Mouse (Mus musculus) A20 (cell line): ENCODE measurements around the gene Gucy2d.

Source experiments
- DNase-seq: peaks from one replicate; pipeline ENCODE4 v3.0.0-alpha.2; 2011; ENCODE audit warnings: low read depth, low spot score

Gene Gucy2d

DNA sequence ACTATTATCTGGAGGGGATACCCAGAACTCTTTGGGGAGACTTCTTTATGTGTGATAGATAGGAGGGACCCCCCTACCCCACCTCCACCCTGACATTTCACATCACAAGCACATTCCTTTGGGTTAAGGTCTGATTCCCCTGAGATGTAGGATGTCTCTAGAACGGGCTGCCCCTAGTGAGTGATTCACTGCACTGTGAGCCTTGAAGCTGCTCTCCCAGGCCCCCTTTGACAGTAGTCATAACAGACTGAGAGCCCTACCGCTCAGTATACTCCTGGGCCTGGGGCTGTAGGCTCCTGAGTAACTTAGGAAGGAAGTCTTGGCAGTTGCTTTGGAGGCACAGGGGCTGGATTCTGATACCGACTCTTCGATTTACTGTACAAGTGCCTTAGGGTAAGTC, 50.1 kb downstream of the Gucy2d start:
- DNase-seq, result peak; percentile 24

DNA sequence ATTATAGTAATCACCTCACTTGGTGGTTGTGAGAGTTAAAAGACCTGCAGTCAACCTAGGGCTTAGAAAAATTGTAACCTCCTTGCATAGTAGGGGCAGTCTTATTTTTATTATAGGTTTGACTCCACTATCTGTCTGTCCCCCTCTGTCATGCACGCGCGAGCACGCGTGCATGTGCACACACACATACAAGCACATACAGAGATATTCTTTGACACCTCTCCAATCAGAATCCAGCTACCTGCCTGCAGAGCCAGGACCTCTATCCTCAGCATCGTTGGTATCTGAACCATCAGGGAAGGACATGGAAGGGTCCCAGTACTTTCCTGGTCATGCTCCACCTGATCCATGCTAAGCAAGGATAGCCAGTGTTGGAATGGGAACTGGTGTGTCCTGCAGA, 50.7 kb downstream of the Gucy2d start:
- no peak for DNase-seq

DNA sequence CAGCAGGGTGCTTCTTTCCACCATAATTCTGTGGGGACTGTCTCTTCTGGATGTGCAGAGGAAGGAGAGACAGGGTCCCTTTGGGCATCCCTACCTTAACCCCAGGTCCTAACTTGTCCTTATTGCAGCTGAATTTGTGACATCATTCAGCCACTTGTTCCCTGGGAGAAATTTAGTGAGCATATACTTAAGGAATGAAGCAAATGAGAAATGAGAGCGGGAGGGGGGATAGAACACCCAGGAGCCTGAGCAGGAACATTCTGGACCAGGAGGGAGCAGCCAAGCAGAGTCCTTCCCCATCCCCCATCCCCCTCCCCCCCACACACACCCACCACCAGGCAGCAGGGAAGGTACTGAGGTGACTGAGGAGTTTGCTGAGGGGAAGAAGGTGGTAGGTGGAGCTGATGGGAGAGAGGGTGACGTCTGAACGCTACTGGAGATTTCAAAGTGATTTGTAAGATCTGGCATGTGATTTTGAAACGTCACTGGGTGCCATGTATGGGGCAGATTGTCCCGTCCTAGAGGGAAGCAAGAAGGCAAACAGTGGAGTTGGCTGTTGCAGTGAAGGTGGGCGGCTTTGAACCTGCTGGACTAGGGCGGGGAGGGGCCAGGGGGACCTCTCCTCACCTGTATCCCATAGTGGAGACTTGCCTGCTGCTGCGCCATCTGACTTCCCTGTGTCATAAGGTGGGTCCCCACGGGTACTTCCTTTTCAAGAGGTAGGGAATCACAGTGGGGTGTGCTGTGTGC, 51.4 kb downstream of the Gucy2d start:
- DNase-seq, result no peak

DNA sequence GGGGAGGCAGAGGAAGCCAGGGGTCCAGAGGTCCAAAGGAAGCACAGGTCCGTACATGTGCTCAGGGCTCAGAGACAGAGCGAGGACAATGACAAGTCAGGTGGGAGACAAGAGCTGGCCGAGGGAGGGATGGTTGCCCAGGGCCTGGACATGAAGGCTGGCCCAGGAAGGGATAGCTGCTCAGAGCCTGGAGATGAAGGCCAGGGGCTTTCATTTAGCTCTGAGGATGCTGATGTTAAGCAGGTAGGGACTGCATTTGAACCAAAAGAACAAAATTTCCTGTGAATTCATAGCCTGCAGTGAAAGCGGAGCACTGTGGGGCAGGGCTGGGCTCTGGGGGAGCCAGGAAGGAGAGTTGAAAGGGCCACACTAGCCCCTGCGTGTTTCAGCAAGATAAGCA, 52.1 kb downstream of the Gucy2d start:
- no peak for DNase-seq

DNA sequence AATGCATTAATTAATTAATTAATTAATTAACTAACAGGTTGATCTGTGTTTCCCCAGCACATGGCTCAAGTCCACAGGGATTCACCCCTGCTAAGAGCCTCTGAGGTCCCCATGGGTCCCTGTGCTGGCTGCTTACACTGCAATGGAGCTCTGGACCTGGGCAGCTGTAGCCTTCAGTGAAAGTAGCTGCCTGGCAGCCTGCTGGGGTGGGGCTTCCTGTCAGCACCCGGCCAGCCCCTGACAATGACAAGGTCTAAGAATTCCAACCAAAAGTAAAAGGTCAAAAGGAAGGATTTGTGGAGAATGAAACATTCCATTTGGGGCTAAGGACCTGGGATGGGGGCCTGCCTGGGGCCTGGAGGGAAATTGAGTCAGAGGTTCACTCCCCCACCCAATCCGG, 53.1 kb downstream of the Gucy2d start:
- DNase-seq, result no peak

DNA sequence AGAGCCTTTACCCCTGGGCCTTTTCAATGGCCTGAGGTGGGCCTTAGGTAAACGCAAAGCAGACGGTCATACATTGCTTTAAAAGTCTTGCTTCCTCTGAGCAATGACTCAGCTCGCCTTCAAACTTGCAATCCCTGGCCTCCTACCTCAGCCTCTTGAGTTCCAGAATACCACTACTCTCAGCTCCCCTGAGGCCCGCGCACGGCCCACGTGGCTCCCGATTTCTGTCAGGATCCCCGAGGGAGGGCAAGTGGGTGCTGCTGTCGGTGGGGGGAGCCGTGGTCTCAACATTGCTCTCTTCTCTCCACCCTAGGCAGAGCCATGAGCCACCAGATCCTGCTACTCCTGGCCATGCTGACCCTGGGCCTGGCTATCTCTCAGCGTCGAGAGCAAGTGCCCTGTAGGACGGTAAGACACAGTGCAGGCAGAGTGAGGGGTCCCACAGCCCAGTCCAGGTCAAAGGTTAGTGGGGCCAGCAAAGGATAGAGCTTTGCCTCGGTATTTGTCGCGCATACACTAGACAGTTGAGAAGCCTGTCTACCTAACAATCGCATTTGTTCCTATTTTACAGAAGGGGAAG, 53.8 kb downstream of the Gucy2d start:
- DNase-seq, result no peak

DNA sequence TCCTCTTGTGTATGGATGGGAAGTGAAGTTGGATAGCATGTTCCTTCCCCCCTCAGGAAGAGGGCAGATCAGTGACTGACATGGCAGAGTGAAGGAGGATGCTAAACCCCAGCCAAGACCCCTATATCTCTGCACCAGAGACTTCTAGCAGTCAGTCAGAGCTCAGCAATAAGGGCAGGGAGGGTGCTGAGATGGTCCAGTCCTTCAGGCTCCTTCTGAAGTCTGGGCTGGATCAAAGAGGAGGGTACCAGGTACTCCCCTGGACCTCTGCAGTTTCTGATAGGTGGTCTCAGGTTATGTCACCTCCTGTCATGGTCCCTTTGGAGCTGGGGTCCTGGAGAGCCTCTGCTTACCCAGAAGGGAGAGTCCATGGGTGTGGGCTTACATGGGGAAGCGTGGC, 55.4 kb downstream of the Gucy2d start:
- no peak for DNase-seq

DNA sequence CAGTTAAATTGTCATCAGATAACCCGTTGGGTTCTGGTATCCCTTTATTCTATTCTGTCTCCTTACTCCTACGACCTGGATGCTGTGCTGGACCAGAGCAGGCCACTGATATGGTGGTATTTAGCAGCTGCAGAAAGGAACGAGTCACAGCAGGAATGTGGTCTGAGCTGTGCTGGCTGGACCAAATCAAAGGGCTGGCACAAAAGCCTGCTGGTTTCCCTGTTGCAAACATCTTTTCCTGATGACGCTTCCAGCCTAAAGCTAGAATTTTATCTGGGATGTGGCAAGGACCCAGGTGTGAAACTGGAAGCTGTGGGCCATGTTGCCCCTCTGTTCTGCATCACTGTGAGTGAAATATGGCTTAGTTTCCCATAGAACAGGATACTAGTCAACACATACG, 57.2 kb downstream of the Gucy2d start:
- no peak for DNase-seq

DNA sequence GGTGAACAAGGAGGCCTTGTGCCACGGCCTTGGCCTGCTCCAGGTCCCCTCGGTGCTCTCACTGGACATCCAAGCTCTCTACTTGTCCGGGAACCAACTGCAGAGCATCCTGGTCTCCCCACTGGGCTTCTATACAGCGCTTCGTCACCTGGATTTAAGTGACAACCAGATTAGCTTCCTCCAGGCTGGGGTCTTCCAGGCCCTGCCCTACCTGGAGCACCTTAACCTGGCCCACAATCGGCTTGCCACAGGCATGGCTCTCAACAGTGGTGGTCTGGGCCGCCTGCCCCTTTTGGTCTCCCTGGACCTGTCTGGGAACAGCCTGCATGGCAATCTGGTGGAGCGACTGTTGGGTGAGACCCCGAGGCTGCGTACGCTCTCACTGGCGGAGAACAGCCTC, 57.9 kb downstream of the Gucy2d start:
- no peak for DNase-seq

DNA sequence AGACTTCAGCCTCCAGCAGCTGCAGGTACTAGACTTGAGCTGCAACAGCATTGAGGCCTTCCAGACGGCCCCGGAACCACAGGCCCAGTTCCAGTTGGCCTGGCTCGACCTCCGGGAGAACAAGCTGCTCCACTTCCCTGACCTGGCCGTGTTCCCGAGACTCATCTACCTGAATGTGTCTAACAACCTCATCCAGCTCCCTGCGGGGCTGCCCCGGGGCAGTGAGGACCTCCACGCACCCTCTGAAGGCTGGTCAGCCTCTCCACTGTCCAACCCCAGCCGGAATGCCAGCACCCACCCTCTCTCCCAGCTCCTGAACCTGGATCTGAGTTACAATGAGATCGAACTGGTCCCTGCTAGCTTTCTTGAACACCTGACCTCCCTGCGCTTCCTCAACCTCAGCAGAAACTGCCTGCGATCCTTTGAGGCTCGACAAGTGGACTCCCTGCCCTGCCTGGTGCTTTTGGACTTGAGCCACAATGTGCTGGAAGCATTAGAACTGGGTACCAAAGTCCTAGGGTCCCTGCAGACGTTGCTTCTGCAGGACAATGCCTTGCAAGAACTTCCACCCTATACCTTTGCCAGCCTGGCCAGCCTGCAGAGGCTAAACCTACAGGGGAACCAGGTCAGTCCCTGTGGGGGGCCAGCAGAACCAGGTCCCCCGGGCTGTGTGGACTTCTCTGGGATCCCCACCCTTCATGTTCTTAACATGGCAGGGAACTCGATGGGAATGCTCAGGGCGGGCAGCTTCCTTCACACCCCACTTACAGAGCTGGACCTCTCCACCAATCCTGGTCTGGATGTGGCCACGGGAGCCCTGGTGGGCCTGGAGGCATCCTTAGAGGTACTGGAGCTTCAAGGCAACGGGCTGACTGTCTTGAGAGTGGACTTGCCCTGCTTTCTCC, 58.7 kb downstream of the Gucy2d start:
- DNase-seq, result no peak

DNA sequence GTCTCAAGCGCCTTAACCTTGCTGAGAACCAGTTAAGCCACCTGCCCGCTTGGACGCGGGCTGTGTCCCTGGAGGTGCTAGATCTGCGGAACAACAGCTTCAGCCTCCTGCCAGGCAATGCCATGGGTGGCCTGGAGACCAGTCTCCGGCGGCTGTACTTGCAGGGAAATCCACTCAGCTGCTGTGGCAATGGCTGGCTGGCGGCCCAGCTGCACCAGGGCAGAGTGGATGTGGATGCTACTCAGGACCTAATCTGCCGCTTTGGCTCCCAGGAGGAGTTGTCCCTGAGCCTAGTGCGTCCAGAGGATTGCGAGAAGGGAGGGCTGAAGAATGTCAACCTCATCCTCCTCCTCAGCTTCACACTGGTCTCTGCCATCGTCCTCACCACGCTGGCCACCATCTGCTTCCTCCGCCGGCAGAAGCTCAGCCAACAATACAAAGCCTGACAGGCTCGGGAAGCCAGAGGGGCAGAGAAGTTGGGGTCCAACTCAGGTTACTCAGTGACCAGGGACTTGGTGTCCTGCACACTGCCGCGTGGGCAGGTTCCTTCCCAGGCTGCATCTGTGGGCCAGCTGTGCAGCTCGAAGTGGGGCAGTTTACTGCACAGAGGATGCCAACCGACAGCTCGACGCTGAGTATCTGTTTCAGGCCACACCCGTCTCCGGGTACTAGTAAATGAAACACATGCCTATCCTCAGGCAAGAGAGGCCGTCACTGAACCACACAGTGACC, 59.5 kb downstream of the Gucy2d start:
- DNase-seq, result no peak

DNA sequence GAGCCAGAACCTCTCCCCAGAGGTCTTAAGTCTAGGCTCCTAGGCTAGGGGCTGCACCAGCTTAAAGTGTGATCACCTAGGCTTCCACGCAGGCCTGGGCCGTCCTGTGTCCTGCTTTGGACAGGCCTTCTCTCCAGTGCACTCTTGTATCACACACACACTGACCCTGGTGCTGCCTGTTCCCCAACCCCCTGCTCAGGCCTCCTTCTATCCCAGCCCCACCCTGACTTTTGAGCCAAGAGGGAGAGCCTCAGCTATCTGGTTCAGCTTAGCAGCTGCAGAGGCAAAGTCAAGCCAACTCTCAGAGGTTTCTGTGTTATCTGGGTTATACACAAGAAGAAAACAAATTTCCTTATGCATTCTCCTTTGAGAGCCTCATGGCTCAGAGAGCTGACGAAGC, 60.3 kb downstream of the Gucy2d start:
- DNase-seq, result no peak

DNA sequence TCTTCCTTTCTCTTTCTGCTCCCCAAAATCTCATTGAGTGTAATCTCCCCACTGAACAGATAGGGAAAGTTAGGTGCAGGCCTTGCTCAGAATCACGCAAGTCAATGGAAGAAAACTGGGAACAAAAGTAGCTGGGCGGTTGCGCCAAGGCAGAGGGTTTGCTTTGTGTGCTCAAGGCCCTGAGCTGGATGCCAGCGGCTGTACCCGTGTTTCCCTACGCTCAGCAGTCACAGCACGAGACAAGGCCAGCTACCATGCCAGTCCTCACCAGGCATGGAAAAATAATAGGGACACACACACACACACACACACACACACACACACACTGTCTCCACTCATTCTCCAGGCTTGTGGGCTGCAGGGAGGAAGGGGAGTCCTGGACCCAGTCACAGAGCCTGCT, 60.9 kb downstream of the Gucy2d start:
- DNase-seq, result no peak

DNA sequence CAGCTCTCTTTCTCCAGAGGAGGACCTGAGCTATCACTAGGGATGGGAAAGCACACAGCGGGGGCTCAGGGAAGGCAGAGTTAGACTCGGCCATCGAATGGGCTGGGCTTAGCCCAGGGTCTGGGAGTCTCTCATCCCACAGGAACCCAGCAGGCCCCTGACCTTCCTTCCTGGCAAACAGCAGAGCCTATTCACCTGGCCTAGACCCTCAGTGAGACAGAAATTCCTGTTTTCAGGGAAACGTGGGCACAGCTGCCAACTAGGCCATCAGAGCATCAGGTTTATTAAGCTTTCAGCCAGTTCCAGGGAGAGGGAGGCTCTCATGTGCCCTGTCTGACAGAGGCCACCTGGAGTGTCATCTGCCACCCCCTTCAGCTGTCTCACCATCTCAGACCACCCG, 62.7 kb downstream of the Gucy2d start:
- no peak for DNase-seq

DNA sequence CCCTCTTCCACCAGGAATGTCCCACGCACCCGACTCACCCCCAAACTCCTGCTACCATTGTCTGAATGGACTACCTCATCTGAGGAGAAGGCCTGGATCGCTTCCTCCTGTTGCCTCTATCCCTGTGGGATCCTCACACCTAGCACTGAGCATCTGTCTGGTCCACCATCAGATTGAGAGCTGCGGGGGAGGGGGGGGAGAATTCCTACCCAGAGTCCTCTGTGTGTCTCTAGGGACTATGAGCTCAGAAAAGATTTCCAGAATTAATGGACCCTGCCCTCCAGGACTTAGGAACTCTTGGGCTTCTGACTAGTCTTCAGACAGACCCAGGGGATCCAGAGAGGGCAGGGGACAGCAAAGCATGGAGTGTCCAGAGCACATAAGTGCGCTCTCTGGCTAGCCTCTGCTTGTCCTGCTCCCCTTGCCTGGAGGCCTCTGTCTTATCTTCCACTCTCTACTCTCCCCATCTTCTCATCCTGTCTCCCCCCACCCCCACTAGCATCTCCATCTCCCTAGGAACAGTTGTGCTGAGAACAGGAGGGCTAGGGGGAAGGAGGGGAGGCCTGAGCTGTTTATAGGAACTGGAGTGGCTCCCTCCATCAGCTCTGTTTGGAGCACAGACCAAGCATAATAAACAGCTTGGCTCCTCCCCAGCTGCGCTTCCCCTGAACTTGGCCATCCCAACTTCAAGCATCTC, 63.9 kb downstream of the Gucy2d start:
- DNase-seq, result no peak

DNA sequence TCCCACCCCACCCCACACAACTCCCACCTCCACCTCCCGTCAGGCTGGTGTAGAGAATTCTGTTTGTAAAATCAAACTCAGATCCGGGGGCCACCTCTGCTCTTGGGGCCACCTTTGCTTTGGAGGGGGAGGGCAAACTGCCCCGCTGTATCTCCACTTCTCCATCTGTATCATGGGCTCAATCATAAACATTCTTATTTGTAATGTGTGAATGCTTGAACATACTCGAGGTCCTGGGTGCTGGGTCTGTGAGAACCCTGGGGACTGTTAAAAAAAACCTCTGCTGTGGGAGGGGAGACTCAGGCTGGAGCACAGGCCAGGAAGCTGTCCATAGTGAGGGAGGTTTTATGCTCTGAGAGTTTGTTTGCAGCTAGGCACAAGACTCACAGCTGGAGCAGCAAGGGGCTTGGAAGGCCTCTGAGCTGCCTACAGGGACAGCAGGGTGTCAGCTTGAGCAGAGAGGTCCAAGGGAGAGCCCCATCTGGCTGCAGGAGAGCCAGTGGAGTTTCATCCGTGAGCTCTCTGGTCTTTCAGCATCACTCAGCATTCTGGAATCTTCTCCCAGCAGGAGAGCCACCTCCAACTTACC, 64.6 kb downstream of the Gucy2d start:
- no peak for DNase-seq

DNA sequence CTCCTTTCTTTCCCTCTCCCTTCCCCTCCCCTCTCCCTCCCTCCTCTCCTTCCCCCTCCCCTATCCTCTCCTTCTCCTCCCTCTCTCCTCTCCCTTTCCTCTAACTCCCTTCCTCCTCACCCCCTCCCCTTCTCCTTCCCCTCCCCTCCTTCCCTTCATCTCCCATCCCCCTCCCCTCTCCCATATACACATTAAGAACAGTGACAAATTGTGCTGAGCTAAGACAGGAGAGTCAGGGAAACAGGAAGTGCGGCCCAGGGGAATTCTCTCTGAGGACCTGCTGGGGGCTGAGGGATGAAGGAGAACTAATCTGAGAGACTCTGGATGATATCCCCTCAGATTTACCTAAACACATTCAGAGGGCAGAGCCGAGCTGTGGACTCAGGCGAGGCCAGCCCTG, 65.4 kb downstream of the Gucy2d start:
- no peak for DNase-seq

DNA sequence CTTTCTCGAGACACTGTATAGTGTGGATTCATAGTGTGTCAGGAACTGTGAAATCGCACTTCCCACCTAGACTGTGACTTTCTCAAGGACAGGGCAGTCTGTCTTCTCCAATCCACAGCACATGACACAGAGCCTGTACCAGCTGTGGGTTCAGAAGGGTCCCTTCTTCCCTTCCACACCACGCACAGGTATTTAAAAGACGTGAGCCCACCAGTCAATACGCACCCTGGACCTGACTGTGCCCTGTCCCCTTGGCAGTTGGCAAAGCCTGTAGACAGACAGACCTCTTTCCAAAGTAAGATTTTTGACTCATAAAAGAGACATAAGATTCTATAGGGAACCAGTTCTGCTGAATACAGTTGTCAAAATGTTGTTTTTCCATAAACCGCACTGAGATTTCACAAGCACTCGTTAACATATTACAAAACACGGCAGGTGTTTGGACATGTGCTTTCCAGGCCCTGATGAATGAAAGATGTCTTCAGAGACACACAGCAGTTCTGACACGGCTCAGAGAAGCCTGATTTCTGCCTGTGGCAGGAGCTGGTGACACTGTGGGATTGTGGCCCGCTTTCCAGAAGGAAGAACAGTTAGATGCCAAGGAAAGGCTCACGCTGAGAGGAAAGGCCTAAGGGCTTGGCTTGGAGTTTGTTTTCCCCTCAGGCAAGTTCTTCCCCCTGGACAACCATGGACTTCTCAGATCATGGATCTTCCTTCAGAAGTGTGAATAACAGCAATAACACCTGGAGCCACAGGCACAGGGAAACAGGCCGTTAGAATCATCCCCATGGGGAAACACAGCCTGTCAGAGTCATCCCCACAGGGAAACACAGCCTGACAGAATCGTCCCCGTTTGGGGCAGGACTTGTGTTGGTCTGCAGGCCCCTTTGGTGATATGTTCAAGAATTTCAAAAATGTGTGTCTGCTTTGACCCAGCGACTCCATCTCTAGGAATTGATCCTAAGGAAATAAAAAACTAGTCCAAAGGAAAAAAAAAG, 71.0 kb downstream of the Gucy2d start:
- DNase-seq, result no peak

DNA sequence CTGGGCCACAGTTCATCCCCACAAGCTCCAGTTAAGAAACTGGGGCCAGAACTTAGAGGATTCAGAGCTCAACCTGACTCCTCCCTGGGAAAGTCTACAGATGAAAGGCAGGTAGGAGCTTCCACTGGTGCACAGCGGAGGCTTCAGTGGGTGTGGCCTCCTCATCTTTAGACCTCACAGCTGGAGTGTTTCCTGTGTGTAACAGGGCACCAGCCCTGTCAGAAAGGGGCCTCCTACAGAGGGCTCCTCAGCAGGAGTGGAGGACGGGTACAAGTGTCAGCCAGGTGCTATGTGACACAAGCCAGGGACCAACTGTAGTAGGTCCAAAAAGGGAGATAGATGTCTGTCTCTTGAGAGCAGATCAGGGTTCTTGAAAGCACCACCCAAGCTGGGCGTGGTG, 73.0 kb downstream of the Gucy2d start:
- DNase-seq, result no peak

DNA sequence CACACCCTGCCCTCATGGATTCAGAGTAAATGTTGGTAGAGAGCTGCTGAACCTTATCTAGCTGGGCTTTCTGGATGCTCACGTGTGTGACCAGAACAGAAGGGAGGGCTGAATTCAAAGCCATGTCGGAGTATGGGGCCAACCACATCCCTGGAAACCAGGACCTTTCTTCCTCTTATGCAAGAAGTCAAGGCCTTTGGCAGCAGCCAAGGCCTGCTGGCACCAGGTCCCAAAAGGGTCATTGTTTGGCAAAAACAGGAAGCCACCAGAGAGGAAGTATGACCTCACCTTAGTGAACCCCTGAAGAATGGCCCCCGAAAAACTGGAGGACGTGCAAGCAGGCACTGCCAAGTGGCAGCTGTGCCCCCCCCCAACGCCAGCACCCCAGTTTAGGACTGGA, 82.4 kb downstream of the Gucy2d start:
- peak; percentile 60 for DNase-seq
